Mouse (Mus musculus): Measurements from ENCODE around the gene Efcab9.
A peak's percentile ranks its signal among the peaks of the same experiment; 100 is the strongest.

Efcab9 gene

DNA sequence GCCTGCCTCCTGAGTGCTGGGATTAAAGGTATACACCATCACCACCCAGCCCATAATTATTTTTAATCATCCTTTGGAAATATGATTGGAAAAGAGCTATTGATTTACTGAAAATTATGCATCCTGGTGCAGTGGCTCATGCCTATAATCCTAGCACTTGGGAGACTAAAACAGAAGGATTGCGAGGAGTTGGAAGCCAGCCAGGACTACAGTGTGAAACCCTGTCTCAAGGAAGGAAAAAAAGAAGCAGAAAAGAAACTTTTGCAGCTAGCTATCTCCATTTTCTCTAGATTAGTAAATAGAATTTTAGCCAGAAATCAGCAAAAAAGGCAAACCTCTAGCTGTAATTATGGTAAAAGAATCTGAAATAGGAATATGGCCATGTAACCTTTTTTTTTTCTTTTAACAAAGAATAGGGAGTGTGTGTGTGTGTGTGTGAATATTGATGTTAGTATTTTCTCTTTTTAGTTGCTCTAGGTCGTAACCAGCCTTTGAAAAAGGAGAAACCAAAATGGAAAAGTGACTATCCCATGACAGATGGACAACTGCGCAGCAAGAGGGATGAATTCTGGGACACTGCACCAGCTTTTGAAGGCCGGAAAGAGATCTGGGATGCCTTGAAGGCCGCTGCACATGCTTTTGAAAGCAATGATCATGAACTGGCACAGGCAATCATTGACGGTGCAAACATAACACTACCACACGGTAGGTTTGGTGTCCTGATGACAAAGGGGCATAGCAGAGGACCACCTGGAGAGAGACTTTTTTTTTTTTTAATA is 32.9 kb downstream of the Efcab9 start:
- no peak for DNase-seq (ENCODE audit: low read depth, low spot score)

DNA sequence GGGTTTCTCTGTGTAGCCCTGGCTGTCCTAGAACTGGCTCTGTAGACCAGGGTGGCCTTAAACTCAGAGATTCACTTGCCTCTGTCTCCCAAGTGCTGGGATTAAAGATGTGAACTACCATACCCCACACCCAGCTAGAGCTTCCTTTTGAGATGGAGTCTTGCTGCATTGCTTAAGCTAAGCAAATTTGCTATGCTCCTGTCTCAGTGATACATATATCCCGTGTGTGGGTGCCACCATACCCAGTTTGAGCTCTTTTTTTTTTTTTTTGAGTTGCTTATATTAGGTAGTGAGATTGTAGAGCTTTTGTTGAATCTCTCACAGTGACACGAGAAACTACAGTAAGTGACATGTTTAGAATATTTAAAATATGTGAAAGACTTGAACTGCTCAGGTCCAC is 36.6 kb downstream of the Efcab9 start:
- no peak for DNase-seq (ENCODE audit: low read depth, low spot score)

DNA sequence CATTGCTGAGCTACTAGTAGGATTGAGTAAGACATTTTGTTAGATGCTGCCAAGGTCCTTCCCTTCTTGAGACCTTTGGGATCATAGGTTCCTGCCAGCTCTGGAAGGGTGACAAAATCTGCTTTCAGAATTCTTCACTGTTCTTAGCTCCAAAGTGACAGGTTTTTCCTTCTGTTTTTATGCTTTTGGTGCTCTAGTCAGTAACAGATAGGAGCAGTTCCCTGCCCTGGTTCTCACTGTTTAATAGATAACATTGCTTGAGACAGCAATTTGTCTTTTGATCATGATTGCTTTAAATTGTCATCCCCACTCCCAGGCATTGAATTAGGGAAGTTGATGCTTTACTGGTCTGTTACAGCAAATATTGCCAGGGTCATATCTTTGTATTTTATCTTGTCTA is 38.6 kb downstream of the Efcab9 start:
- DNase-seq (ENCODE audit: low read depth, low spot score): no peak

DNA sequence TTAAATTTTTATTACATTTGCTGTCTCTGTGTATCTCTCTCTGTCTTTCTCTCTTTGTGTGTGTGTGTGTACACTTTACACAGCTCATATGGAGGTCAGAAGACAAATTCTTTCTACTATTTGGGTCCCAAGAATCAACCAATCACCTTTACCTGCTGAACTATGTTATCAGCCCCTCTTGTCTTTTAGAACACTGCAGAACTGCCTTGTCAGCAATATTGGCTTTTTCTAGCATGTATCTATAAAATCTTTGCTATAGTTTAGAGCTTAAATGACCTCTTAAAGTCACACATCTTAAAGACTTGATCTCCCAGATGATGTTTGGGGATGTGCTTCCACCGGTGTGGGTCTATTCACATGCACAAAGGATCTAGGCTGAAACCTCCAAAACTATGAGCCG is 40.8 kb downstream of the Efcab9 start:
- no peak for DNase-seq (ENCODE audit: low read depth, low spot score)

- peak; percentile 71 for DNase-seq (ENCODE audit: low read depth, low spot score)
Observed at GRCm38 (mm10) chr11:32488808-32489670, 42.8 kb downstream of the Efcab9 start.

GRCm38 (mm10) chr11:32488344-32488743 is 43.5 kb downstream of the Efcab9 start:
- DNase-seq (ENCODE audit: low read depth, low spot score): no peak

- peak; percentile 46 for DNase-seq (ENCODE audit: low read depth, low spot score)
Observed at GRCm38 (mm10) chr11:32487501-32487900, 44.4 kb downstream of the Efcab9 start.

- no peak for DNase-seq (ENCODE audit: low read depth, low spot score)
Observed at GRCm38 (mm10) chr11:32486621-32487020, 45.3 kb downstream of the Efcab9 start.

DNA sequence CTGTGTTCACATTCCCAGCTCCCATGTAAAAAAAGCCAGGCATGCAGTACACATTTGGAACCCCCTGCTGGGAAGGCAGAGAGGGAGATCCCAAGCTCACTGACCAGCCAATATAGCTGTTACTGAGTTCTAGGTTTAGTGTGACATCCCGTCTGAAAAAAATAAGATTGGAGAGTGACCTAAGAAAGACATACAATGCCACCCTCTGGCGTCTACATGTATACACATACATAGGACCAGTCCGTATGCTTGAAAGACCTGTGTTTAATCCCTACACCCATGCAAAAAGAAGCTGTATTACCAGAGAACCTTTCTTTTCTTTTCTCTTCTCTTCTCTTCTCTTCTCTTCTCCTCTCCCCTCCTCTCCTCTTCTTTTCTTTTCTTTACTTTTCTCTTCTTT is 46.6 kb downstream of the Efcab9 start:
- no peak for DNase-seq (ENCODE audit: low read depth, low spot score)

GRCm38 (mm10) chr11:32481525-32481924 is 50.4 kb downstream of the Efcab9 start:
- DNase-seq (ENCODE audit: low read depth, low spot score): no peak

DNA sequence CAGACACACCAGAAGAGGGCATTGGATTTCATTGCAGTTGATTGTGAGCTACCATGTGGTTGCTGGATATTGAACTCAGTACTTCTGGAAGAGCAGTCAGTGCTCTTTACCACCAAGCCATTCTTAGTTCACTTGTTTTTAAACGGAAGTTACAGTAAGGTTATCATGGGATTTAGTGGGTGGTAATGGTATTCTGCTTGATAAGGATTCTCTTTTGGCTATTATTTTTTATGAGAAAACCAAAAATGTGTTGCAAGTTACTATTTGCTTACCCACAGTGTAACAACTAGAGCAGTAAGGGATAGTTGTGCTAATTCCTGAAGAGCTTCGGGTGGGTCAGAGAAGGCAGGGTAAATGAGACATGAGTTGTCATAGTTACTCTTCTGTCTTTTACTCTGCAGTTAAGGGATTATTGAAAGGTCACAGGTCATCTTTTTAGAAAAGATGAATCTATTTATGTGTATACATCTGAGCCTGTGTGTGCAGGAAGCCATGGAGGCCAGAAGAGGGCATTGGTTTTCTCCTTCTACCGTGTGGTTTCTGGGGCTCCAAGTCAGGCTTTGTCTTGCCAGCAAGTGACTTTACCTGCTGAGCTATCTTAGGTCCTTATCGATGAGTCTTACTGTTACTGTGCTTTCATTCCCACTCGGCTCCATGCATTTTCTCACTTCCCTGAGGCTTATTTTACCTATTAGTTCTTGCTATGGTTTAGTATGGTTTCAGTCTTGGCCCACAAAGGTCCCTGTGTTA is 56.2 kb downstream of the Efcab9 start:
- DNase-seq (ENCODE audit: low read depth, low spot score): peak; percentile 30

DNA sequence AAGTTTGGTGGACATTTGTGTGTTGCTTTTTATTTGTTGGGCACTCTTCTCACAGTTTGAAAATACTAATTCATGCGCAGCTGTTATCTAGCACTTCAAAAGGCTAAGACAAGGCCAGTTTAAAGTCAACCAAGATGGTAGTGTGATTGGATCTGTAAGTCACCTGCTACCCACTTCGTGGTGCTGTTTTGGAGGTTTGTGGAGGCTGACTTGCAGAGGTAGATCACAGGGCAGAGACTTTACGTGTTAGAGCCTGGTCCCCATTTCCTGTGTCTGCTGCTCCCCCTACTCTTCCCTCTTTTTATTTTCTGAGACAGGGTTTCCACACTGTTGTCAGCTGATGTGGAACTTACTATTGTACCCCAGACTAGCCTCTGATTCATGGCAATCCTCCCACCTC is 57.2 kb downstream of the Efcab9 start:
- no peak for DNase-seq (ENCODE audit: low read depth, low spot score)
